Comparison of ENCODE assay signal across 7 mouse cellular contexts in the genomic region with DNA sequence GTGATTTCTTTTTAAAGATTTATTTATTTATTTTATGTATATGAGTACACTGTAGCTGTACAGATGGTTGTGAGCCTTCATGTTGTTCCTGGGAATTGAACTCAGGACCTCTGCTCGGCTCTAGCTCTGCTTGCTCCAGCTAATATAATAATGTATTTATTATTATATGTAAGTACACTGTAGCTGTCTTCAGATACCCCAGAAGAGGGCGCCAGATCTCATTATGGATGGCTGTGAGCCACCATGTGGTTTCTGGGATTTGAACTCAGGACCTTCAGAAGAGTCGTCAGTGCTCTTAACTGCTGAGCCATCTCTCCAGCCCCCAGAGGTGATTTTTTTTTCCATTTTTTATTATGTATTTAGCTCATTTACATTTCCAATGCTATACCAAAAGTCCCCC. TPM values are rescaled to one million over a fixed set of nuclear protein-coding genes. Genes with fewer than 3 reads are reported as not detected.
DNase-seq lines count a peak whose midpoint lies in the region; ATAC-seq and TF ChIP-seq lines count a peak whose summit lies in the region.
"Not testable (repeated sequence)": the region's sequence is repeated elsewhere in the genome, so short reads cannot be mapped to it uniquely, and the experiment has no call there.

No protein-coding gene starts in this region.

- not testable (repeated sequence) for H3K27ac ChIP-seq in CH12.LX (ENCODE audit: insufficient read depth, low read depth); forebrain, postnatal 0 days (ENCODE audit: low read depth, low read length); layer of hippocampus, adult 2 months

- dilution Hi-C loops in CH12.LX (cut with MboI; ENCODE audit: extremely low pct_ligation_motif_present, extremely low pct_unique_long_range_greater_than_20kb, low sequenced_read_pairs) = not testable (repeated sequence)

- DNase-seq in CH12.LX (ENCODE audit: extremely low read depth); forebrain, postnatal 0 days; layer of hippocampus, adult 2 months (ENCODE audit: low spot score in 2 of 2): not testable (repeated sequence)
- peak; percentile 27 for DNase-seq in brain, adult 2 months (ENCODE audit: low read depth, low spot score)
- peak; percentile 15 for DNase-seq in kidney, adult 11 months
- DNase-seq in lung, postnatal 14 days = peak; percentile 59
- DNase-seq in splenic B cell, adult 2 months (ENCODE audit: low read depth, low spot score) = peak; percentile 31

- not testable (repeated sequence) for H3K9ac ChIP-seq in CH12.LX (ENCODE audit: insufficient read depth, low read depth); forebrain, postnatal 0 days

- peak in 1 of 2 experiments; percentile 35; a peak in 1 of 4 replicates for TF ChIP-seq CTCF in CH12.LX (conservative IDR thresholded peaks at IDR 0.05 in 1 of 2, IDR thresholded peaks at IDR 0.05 in 1 of 2; ENCODE audit: low read depth in 2 of 2, low read length in 2 of 2)
- peak; percentile 51 for TF ChIP-seq CTCF in forebrain, postnatal 0 days (IDR thresholded peaks at IDR 0.05; ENCODE audit: low read depth)
- TF ChIP-seq CTCF in layer of hippocampus, adult 2 months (conservative IDR thresholded peaks at IDR 0.05) = peak; percentile 77

- not testable (repeated sequence) for TF ChIP-seq RAD21 in CH12.LX (IDR thresholded peaks at IDR 0.05; ENCODE audit: low read depth, low read length)

- H3K27me3 ChIP-seq in CH12.LX (replicated peaks); forebrain, postnatal 0 days (ENCODE audit: insufficient read depth, low read length); splenic B cell, adult 2 months (ENCODE audit: control insufficient read depth, insufficient read depth, low read length, poor library complexity, severe bottlenecking): not testable (repeated sequence)

- H3K4me3 ChIP-seq in CH12.LX (replicated peaks in 1 of 3; ENCODE audit: low read depth in 2 of 3, low read length in 2 of 3, poor library complexity in 1 of 3); forebrain, postnatal 0 days (ENCODE audit: low read depth, low read length); layer of hippocampus, adult 2 months: not testable (repeated sequence)

- H3K4me2 ChIP-seq in CH12.LX (ENCODE audit: insufficient read depth, low read depth, poor library complexity, severe bottlenecking); forebrain, postnatal 0 days (ENCODE audit: low read depth): not testable (repeated sequence)

- WGBS in forebrain, postnatal 0 days = 74% methylated on average over 3 of the region's 3 CpGs

- peaks cover 79 to 90% of the 10 kb centered on the region in 2 experiments for H3K36me3 ChIP-seq in CH12.LX (replicated peaks in 1 of 2; ENCODE audit: control insufficient read depth in 1 of 2, insufficient read depth in 1 of 2, low read length in 1 of 2)
- H3K36me3 ChIP-seq in forebrain, postnatal 0 days (ENCODE audit: insufficient read depth) = peaks cover 79% of the 10 kb centered on the region
- not testable (repeated sequence) for H3K36me3 ChIP-seq in splenic B cell, adult 2 months (ENCODE audit: control insufficient read depth, insufficient read depth, low read length, poor library complexity, severe bottlenecking)

- H3K9me3 ChIP-seq in CH12.LX (replicated peaks; ENCODE audit: low read length); forebrain, postnatal 0 days (ENCODE audit: low read length): not testable (repeated sequence)

- not testable (repeated sequence) for ATAC-seq in forebrain, postnatal 0 days

- H3K4me1 ChIP-seq in CH12.LX (ENCODE audit: control insufficient read depth in 1 of 2, insufficient read depth in 2 of 2); forebrain, postnatal 0 days (ENCODE audit: insufficient read depth): not testable (repeated sequence)

- TF ChIP-seq EP300 in CH12.LX (IDR thresholded peaks at IDR 0.05; ENCODE audit: low read length) = not testable (repeated sequence)

- H3K79me2 ChIP-seq in CH12.LX (replicated peaks; ENCODE audit: control insufficient read depth, extremely low read depth, insufficient read depth, poor library complexity, severe bottlenecking) = not testable (repeated sequence)

- not testable (repeated sequence) for TF ChIP-seq POLR2A in CH12.LX (IDR thresholded peaks at IDR 0.05; ENCODE audit: low read depth, low read length)

- in situ Hi-C loops in CH12.LX (cut with MboI; ENCODE audit: low pct_ligation_motif_present, low pct_unique_long_range_greater_than_20kb, low sequenced_read_pairs) = loop anchor here (10.0 kb wide), 1 partner anchor 242 kb away; no protein-coding TSS in a partner anchor

TF ChIP-seq in CH12.LX, 34 proteins besides CTCF, POLR2A, EP300 and RAD21:
- TF ChIP-seq SMC3 (IDR thresholded peaks at IDR 0.05; ENCODE audit: low read depth, low read length) = peak; percentile 23; the same call in 1 of the 2 replicates
TF ChIP-seq in CH12.LX: peak in this region for 1; not testable (repeated sequence) for 33.

RNA-seq across cellular contexts. Expression of a gene that starts 22.9 kb away (rescaled TPM):
- total RNA-seq in CH12.LX (2012; rRNA removed) (128 and 180 TPM in 2 replicates), CH12.LX (2014; rRNA removed) (96.1 and 96.3 TPM in 2 replicates)
- polyA plus RNA-seq in CH12.LX (2012; ENCODE audit: insufficient read length, low read depth) = 207 and 220 TPM in 2 replicates
- 97.7 and 119 TPM in 2 replicates for total RNA-seq in forebrain, postnatal 0 days (2014; rRNA removed)
- 108 and 120 TPM in 2 replicates for polyA plus RNA-seq in forebrain, postnatal 0 days (2015; fragmentation: Nextera tagmentation; extraction: Ambion mirVana)
- total RNA-seq in layer of hippocampus, adult 2 months (2021) = 10 to 100 TPM; 93.4 to 95.1 TPM

RNA-seq across cellular contexts. Expression of a gene that starts 23.0 kb away (rescaled TPM):
- 22.5 and 23.1 TPM in 2 replicates for total RNA-seq in CH12.LX (2012; rRNA removed)
- total RNA-seq in CH12.LX (2014; rRNA removed) = 43.6 and 44.7 TPM in 2 replicates
- polyA plus RNA-seq in CH12.LX (2012; ENCODE audit: insufficient read length, low read depth) = 35.8 and 43.6 TPM in 2 replicates
- total RNA-seq in forebrain, postnatal 0 days (2014; rRNA removed) = 41.4 and 52.2 TPM in 2 replicates
- polyA plus RNA-seq in forebrain, postnatal 0 days (2015; fragmentation: Nextera tagmentation; extraction: Ambion mirVana) = 11.0 and 15.6 TPM in 2 replicates
- 10 to 100 TPM; 33.6 to 36.0 TPM for total RNA-seq in layer of hippocampus, adult 2 months (2021)

RNA-seq across cellular contexts. Expression of a gene that starts 48.7 kb away (rescaled TPM):
- total RNA-seq in CH12.LX (2012; rRNA removed) (0.29 and 0.38 TPM in 2 replicates), CH12.LX (2014; rRNA removed) (not detected in 2 replicates)
- polyA plus RNA-seq in CH12.LX (2012; ENCODE audit: insufficient read length, low read depth) = 0.68 and 1.1 TPM in 2 replicates
- total RNA-seq in forebrain, postnatal 0 days (2014; rRNA removed) = 7.8 and 10.6 TPM in 2 replicates
- 2.7 and 3.5 TPM in 2 replicates for polyA plus RNA-seq in forebrain, postnatal 0 days (2015; fragmentation: Nextera tagmentation; extraction: Ambion mirVana)
- total RNA-seq in layer of hippocampus, adult 2 months (2021) = 1 to 10 TPM; 6.7 to 7.4 TPM
